Mouse (Mus musculus) hindbrain, postnatal 0 days (tissue): Measurements from ENCODE around the gene Dmrt1. TPM values are rescaled to one million over a fixed set of nuclear protein-coding genes. Genes with fewer than 3 reads are reported as not detected.

Experiments
- ATAC-seq: fragments of 200-750 bp; cut with Nextera tagmentation; 2 replicates; pipeline ENCODE4 v1.8.0; 2017; ENCODE audit warnings: mild to moderate bottlenecking, moderate TSS enrichment, moderate library complexity
- DNase-seq: peaks from one replicate; pipeline ENCODE4 v3.0.0-alpha.2; 2015; ENCODE audit warnings: low spot score
- H3K27ac ChIP-seq: fragments of 300-500 bp; sonication (generic); 2 replicates; pipeline ENCODE4 v1.5.1; 2014; ENCODE audit warnings: mild to moderate bottlenecking
- H3K27me3 ChIP-seq: fragments of 300-500 bp; sonication (generic); 2 replicates; pipeline ENCODE4 v1.6.1; 2014; ENCODE audit warnings: low read length, mixed read lengths; ENCODE audit not compliant: insufficient read depth
- H3K36me3 ChIP-seq: fragments of 300-500 bp; sonication (generic); 2 replicates; pipeline ENCODE4 v1.6.1; 2014; ENCODE audit warnings: low read length, mixed read lengths; ENCODE audit not compliant: insufficient read depth
- H3K4me1 ChIP-seq: fragments of 300-500 bp; sonication (generic); 2 replicates; pipeline ENCODE4 v1.6.1; 2014; ENCODE audit warnings: antibody characterized with exemption, low read length, mixed read lengths; ENCODE audit not compliant: insufficient read depth
- H3K4me2 ChIP-seq: fragments of 300-500 bp; sonication (generic); 2 replicates; pipeline ENCODE4 v1.6.1; 2014; ENCODE audit warnings: low read depth, mild to moderate bottlenecking, low read length, moderate library complexity, mixed read lengths
- H3K4me3 ChIP-seq: fragments of 300-500 bp; sonication (generic); 2 replicates; pipeline ENCODE4 v1.5.1; 2014; ENCODE audit warnings: low read length
- H3K9ac ChIP-seq: fragments of 300-500 bp; sonication (generic); replicated peaks from 2 replicates; pipeline ENCODE4 v1.6.1; 2014; ENCODE audit warnings: mild to moderate bottlenecking, low read length, moderate library complexity, mixed read lengths
- H3K9me3 ChIP-seq: fragments of 300-500 bp; sonication (generic); 2 replicates; pipeline ENCODE4 v1.6.1; 2016; ENCODE audit warnings: low read length, mixed read lengths
- CTCF ChIP-seq: IDR thresholded peaks from 2 replicates; pipeline ENCODE4 v1.5.1; 2016; ENCODE audit warnings: antibody characterized with exemption, control low read depth, low read depth
- WGBS: fragments of 180-500 bp; shearing (Covaris S2); extraction: QIAGEN DNeasy Blood & Tissue Kit; methylation state at CpG from one replicate; pipeline ENCODE4 v1.1.7; 2014; 5-methylcytosine and 5-hydroxymethylcytosine counted together
- polyA plus RNA-seq: library from polyadenylated mRNA; unstranded; fragments of >200 nt; fragmentation: Nextera tagmentation; extraction: Ambion mirVana; gene quantifications from 2 replicates; pipeline ENCODE4 v1.2.1, GENCODE M21; 2015
- total RNA-seq: library from RNA; depleted of rRNA; stranded (reverse); fragments of >200 nt; gene quantifications from 2 replicates; pipeline ENCODE4 v1.2.3, GENCODE M21; 2014

Gene Dmrt1
- total and polyA plus RNA-seq, 2 experiments from 2014 or later, result not detected

GRCm38 (mm10) chr19:25514986-25515530 is 9.6 kb downstream of the Dmrt1 start:
- no peaks in the 10 kb centered on the region for H3K27me3 ChIP-seq
- no peak overlapping the region for H3K4me3 ChIP-seq
- H3K4me1 ChIP-seq, result no peaks in the 10 kb centered on the region
- no peak for ATAC-seq
- no peak for DNase-seq
- TF ChIP-seq CTCF, result no peak
- 32% methylated on average over 12 of the region's 12 CpGs for WGBS
- H3K4me2 ChIP-seq, result no peak overlapping the region
- H3K27ac ChIP-seq, result no peak overlapping the region
- H3K9me3 ChIP-seq, result no peaks in the 10 kb centered on the region
- H3K36me3 ChIP-seq, result no peaks in the 10 kb centered on the region
- H3K9ac ChIP-seq, result no peak overlapping the region

- Histone ChIP-seq H3K27ac (no peak overlapping the region), H3K9me3 (no peaks in the 10 kb centered on the region), H3K36me3 (no peaks in the 10 kb centered on the region), H3K4me2 (no peak overlapping the region), H3K27me3 (no peaks in the 10 kb centered on the region), H3K4me3 (no peak overlapping the region), H3K4me1 (no peaks in the 10 kb centered on the region), H3K9ac (no peak overlapping the region)
- DNase-seq (no peak), ATAC-seq (no peak)
- TF ChIP-seq CTCF, result no peak
- WGBS, result 75% methylated on average over 6 of the region's 6 CpGs
Observed at GRCm38 (mm10) chr19:25524156-25524555, 18.7 kb downstream of the Dmrt1 start.

GRCm38 (mm10) chr19:25525726-25526125 is 20.3 kb downstream of the Dmrt1 start:
- TF ChIP-seq CTCF, result no peak
- ATAC-seq (no peak), DNase-seq (no peak)
- H3K9me3 ChIP-seq, result no peaks in the 10 kb centered on the region
- no peak overlapping the region for H3K4me3 ChIP-seq
- WGBS, result 95% methylated on average over 20 of the region's 20 CpGs
- H3K9ac ChIP-seq, result no peak overlapping the region
- H3K36me3 ChIP-seq, result no peaks in the 10 kb centered on the region
- no peak overlapping the region for H3K4me2 ChIP-seq
- H3K4me1 ChIP-seq, result no peaks in the 10 kb centered on the region
- H3K27ac ChIP-seq, result no peak overlapping the region
- H3K27me3 ChIP-seq, result no peaks in the 10 kb centered on the region

GRCm38 (mm10) chr19:25529673-25530072 is 24.3 kb downstream of the Dmrt1 start:
- DNase-seq (peak; percentile 12), ATAC-seq (no peak)
- no peaks in the 10 kb centered on the region for H3K36me3 ChIP-seq
- 54% methylated on average over 12 of the region's 12 CpGs for WGBS
- H3K9me3 ChIP-seq, result 0 out of 2 replicates have a peak, but pooled peaks cover 2% of the 10 kb centered on the region
- H3K4me2 ChIP-seq, result no peak overlapping the region
- H3K4me1 ChIP-seq, result no peaks in the 10 kb centered on the region
- no peak for TF ChIP-seq CTCF
- H3K9ac ChIP-seq, result no peak overlapping the region
- no peak overlapping the region for H3K27ac ChIP-seq
- H3K27me3 ChIP-seq, result no peaks in the 10 kb centered on the region
- no peak overlapping the region for H3K4me3 ChIP-seq

GRCm38 (mm10) chr19:25545714-25546340 is 40.4 kb downstream of the Dmrt1 start:
- no peak overlapping the region for H3K9ac ChIP-seq
- no peak overlapping the region for H3K27ac ChIP-seq
- no peaks in the 10 kb centered on the region for H3K9me3 ChIP-seq
- DNase-seq, result peak; percentile 76
- H3K4me1 ChIP-seq, result no peaks in the 10 kb centered on the region
- no peaks in the 10 kb centered on the region for H3K27me3 ChIP-seq
- WGBS, result 36% methylated on average over 13 of the region's 13 CpGs
- peak; percentile 70; the same call in 1 of the 2 replicates for ATAC-seq
- no peak overlapping the region for H3K4me3 ChIP-seq
- no peak overlapping the region for H3K4me2 ChIP-seq
- no peaks in the 10 kb centered on the region for H3K36me3 ChIP-seq
- TF ChIP-seq CTCF, result peak; percentile 84

GRCm38 (mm10) chr19:25547086-25547643 is 41.7 kb downstream of the Dmrt1 start:
- H3K4me3 ChIP-seq, result no peak overlapping the region
- DNase-seq (no peak), ATAC-seq (no peak)
- 76% methylated on average over 9 of the region's 9 CpGs for WGBS
- H3K27ac ChIP-seq, result no peak overlapping the region
- no peak overlapping the region for H3K4me2 ChIP-seq
- H3K27me3 ChIP-seq, result no peaks in the 10 kb centered on the region
- no peaks in the 10 kb centered on the region for H3K4me1 ChIP-seq
- no peak for TF ChIP-seq CTCF
- no peak overlapping the region for H3K9ac ChIP-seq
- no peaks in the 10 kb centered on the region for H3K36me3 ChIP-seq
- no peaks in the 10 kb centered on the region for H3K9me3 ChIP-seq

- DNase-seq (no peak), ATAC-seq (no peak)
- no peaks in the 10 kb centered on the region for H3K9me3 ChIP-seq
- 82% methylated on average over 5 of the region's 5 CpGs for WGBS
- H3K4me1 ChIP-seq, result no peaks in the 10 kb centered on the region
- H3K27me3 ChIP-seq, result no peaks in the 10 kb centered on the region
- H3K4me2 ChIP-seq, result no peak overlapping the region
- no peaks in the 10 kb centered on the region for H3K36me3 ChIP-seq
- no peak for TF ChIP-seq CTCF
- H3K4me3 ChIP-seq, result no peak overlapping the region
- H3K9ac ChIP-seq, result no peak overlapping the region
- no peak overlapping the region for H3K27ac ChIP-seq
Observed at GRCm38 (mm10) chr19:25550346-25550745, 44.9 kb downstream of the Dmrt1 start.
